Mouse (Mus musculus) liver, postnatal 0 days (tissue): Measurements from ENCODE around the gene Ppp1r1c. TPM values are rescaled to one million over a fixed set of nuclear protein-coding genes. Genes with fewer than 3 reads are reported as not detected.

Experiments
- ATAC-seq: fragments of 200-750 bp; cut with Nextera tagmentation; 2 replicates; pipeline ENCODE4 v1.8.0; 2017; ENCODE audit warnings: mild to moderate bottlenecking, moderate library complexity
- DNase-seq: peaks from one replicate; pipeline ENCODE4 v3.0.0-alpha.2; 2016
- H3K27ac ChIP-seq: fragments of 300-500 bp; sonication (generic); 2 replicates; pipeline ENCODE4 v1.5.1; 2014; ENCODE audit warnings: antibody characterized with exemption, moderate library complexity, mild to moderate bottlenecking, low read depth
- H3K27me3 ChIP-seq: fragments of 300-500 bp; sonication (generic); 2 replicates; pipeline ENCODE4 v1.6.1; 2014; ENCODE audit warnings: low read length, control low read depth, mixed read lengths; ENCODE audit not compliant: insufficient read depth
- H3K36me3 ChIP-seq: fragments of 300-500 bp; sonication (generic); replicated peaks from 2 replicates; pipeline ENCODE4 v1.6.1; 2014; ENCODE audit warnings: mild to moderate bottlenecking, control low read depth, low read length, moderate library complexity, mixed read lengths; ENCODE audit not compliant: insufficient read depth
- H3K4me1 ChIP-seq: fragments of 300-500 bp; sonication (generic); 2 replicates; pipeline ENCODE4 v1.6.1; 2014; ENCODE audit warnings: antibody characterized with exemption, mild to moderate bottlenecking, control low read depth; ENCODE audit not compliant: insufficient read depth
- H3K4me2 ChIP-seq: fragments of 300-500 bp; sonication (generic); 2 replicates; pipeline ENCODE4 v1.6.1; 2014; ENCODE audit warnings: low read depth, mild to moderate bottlenecking, low read length, moderate library complexity, mixed read lengths
- H3K4me3 ChIP-seq: fragments of 300-500 bp; sonication (generic); 2 replicates; pipeline ENCODE4 v1.5.1; 2014; ENCODE audit warnings: low read depth, low read length
- H3K9ac ChIP-seq: fragments of 300-500 bp; sonication (generic); replicated peaks from 2 replicates; pipeline ENCODE4 v1.6.1; 2014; ENCODE audit warnings: mild to moderate bottlenecking, moderate library complexity
- H3K9me3 ChIP-seq: fragments of 300-500 bp; sonication (generic); 2 replicates; pipeline ENCODE4 v1.6.1; 2016; ENCODE audit warnings: mild to moderate bottlenecking, control low read depth, low read length, mixed read lengths
- CTCF ChIP-seq: sonication (generic); IDR thresholded peaks from 2 replicates; pipeline ENCODE4 v1.5.1; 2016; ENCODE audit warnings: antibody characterized with exemption, low read depth
- EP300 ChIP-seq: IDR thresholded peaks from 2 replicates; pipeline ENCODE4 v1.6.1; 2016; ENCODE audit warnings: antibody characterized with exemption, low read depth, mild to moderate bottlenecking
- WGBS: fragments of 180-500 bp; shearing (Covaris S2); extraction: QIAGEN DNeasy Blood & Tissue Kit; methylation state at CpG from one replicate; pipeline ENCODE4 v1.1.7; 2014; ENCODE audit not compliant: insufficient replicate concordance; 5-methylcytosine and 5-hydroxymethylcytosine counted together
- polyA plus RNA-seq: library from polyadenylated mRNA; unstranded; fragments of >200 nt; fragmentation: Nextera tagmentation; extraction: Ambion mirVana; gene quantifications from 2 replicates; pipeline ENCODE4 v1.2.1, GENCODE M21; 2015

Gene Ppp1r1c
- polyA plus RNA-seq, 1 experiment from 2014 or later: not detected

DNA sequence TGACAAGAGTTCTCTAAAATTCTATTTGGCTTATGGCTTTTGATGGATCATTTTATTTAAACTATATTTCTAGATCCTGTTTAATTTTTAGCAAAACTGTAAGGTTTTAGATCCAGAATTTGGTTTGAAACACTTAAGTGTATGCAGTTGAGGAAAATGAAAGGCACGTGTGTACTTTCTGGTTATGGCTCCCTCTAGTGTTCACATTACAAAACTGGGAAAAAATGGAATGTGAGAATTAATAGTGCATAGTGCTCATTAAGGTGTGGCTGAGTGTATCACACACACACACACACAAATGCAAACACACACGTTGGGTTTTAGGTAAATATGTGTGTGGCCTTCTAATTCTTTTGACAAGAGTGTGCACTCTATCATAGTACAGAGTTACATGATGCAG is 70.2 kb downstream of the Ppp1r1c start:
- no peaks in the 10 kb centered on the region for H3K36me3 ChIP-seq
- H3K27me3 ChIP-seq: no peaks in the 10 kb centered on the region
- TF ChIP-seq EP300: no peak
- TF ChIP-seq CTCF: peak; percentile 48
- DNase-seq (no peak), ATAC-seq (no peak)
- no peaks in the 10 kb centered on the region for H3K9me3 ChIP-seq
- H3K27ac ChIP-seq: no peak overlapping the region
- no peak overlapping the region for H3K4me2 ChIP-seq
- no peaks in the 10 kb centered on the region for H3K4me1 ChIP-seq
- 58% methylated on average over 2 of the region's 2 CpGs for WGBS
- H3K4me3 ChIP-seq: no peak overlapping the region
- no peak overlapping the region for H3K9ac ChIP-seq

DNA sequence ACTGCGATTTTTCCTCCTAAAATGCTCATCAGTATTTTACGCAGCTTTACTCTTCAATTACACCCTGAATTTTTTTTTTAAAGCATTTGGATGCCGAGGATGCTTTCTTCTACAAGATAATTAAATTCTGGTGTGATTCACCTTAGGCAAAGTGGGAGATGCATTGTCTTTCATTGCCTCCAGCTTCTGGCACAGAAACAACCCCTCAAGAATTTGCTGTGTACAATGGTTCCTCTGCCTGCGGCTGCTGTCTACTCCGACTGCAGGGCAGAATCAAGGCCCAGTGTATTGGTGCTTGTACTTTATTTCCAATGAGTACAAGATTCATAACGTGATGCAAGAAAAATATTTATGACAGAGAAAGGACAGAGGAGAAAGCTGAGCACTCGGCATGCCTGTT is 73.2 kb downstream of the Ppp1r1c start:
- WGBS: 79% methylated on average over 7 of the region's 7 CpGs
- no peak overlapping the region for H3K4me3 ChIP-seq
- no peaks in the 10 kb centered on the region for H3K36me3 ChIP-seq
- no peak overlapping the region for H3K9ac ChIP-seq
- no peaks in the 10 kb centered on the region for H3K9me3 ChIP-seq
- DNase-seq (no peak), ATAC-seq (no peak)
- no peak overlapping the region for H3K27ac ChIP-seq
- H3K4me1 ChIP-seq: no peaks in the 10 kb centered on the region
- no peaks in the 10 kb centered on the region for H3K27me3 ChIP-seq
- TF ChIP-seq EP300 (no peak), CTCF (no peak)
- no peak overlapping the region for H3K4me2 ChIP-seq

DNA sequence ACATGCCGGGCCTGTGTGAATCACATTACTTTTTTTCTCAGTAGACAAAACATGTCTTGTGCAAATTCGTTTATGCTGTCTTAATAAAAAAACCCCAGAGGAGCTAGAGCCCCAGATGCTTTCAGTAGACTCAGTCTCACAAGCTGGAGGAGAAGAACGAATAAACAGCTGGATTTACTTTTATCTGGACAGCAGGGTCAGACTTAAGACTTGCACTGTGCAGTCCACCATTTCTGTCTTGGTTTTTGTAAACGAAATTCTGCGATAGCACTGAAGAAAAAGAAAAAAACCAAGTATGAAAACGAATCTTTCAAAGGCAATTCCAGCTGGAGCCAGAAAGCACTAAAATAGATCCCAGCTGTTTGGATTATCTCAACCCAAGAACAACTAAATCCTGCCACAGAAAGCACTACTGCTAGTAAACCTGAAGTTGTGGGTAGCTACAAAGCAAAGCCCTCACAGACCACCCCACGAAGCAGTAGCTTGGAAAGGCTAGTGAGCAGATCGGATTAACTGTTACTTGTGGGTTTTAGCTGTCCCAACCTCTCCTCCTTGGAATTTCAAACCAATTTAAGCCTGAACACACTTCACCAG is 78.1 kb downstream of the Ppp1r1c start:
- ATAC-seq (no peak), DNase-seq (no peak)

DNA sequence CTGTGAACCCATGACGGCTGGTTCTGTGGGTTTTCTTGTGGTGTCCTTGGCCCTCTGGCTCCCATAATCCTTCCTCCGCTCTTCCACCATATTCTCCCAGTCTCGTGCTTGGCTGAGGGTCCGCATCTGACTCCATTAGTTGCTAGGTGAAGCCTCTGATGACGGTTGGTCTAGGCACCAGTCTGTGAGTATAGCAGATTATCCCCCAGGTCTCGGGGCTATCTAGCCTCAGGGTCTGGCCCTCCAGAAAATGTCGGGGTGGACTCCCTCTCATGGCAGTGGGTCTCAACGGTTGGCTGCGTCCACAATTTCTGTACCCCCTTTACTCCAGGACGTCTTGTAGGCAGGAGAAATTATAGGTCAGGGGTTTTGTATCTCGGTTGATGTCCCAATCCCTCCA is 78.9 kb downstream of the Ppp1r1c start:
- no peak overlapping the region for H3K27ac ChIP-seq
- DNase-seq (no peak), ATAC-seq (no peak)
- TF ChIP-seq CTCF (no peak), EP300 (no peak)
- H3K9me3 ChIP-seq: no peaks in the 10 kb centered on the region
- H3K4me3 ChIP-seq: no peak overlapping the region
- H3K4me1 ChIP-seq: no peaks in the 10 kb centered on the region
- H3K27me3 ChIP-seq: no peaks in the 10 kb centered on the region
- H3K9ac ChIP-seq: no peak overlapping the region
- H3K4me2 ChIP-seq: no peak overlapping the region
- H3K36me3 ChIP-seq: no peaks in the 10 kb centered on the region
- WGBS: 81% methylated on average over 11 of the region's 11 CpGs

More for the DNA sequence above, 78.1 kb downstream of the Ppp1r1c start:
- Histone ChIP-seq H3K27ac (no peak overlapping the region), H3K9ac (no peak overlapping the region), H3K9me3 (no peaks in the 10 kb centered on the region), H3K27me3 (no peaks in the 10 kb centered on the region), H3K4me1 (no peaks in the 10 kb centered on the region), H3K4me2 (no peak overlapping the region), H3K4me3 (no peak overlapping the region), H3K36me3 (no peaks in the 10 kb centered on the region)
- TF ChIP-seq CTCF: no peak
- TF ChIP-seq EP300: no peak
- WGBS: 63% methylated on average over 8 of the region's 8 CpGs

DNA sequence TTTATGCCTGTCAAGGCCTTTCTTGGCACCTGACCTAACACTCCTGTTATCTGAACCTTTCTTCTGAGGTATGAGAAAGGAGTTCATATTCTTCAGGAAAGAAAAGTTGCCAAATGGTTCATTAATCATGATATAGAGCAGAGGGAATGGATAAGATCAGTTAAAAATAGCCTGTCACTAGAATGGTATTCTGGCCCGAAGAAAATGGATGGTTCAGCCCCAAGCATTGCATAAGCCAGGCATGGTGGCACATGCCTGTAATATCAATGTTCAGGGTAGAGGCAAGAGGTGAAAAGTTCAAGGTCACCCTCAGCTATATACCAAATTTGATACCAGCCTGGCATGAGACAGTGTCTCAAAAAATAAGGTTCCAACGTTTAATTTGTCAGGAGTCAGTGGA is 85.6 kb downstream of the Ppp1r1c start:
- H3K27me3 ChIP-seq: no peaks in the 10 kb centered on the region
- no peaks in the 10 kb centered on the region for H3K9me3 ChIP-seq
- ATAC-seq (no peak), DNase-seq (no peak)
- no peak overlapping the region for H3K4me3 ChIP-seq
- WGBS: 60% methylated on average over 2 of the region's 2 CpGs
- H3K4me1 ChIP-seq: no peaks in the 10 kb centered on the region
- H3K4me2 ChIP-seq: no peak overlapping the region
- no peak for TF ChIP-seq CTCF
- no peak for TF ChIP-seq EP300
- no peak overlapping the region for H3K27ac ChIP-seq
- H3K36me3 ChIP-seq: no peaks in the 10 kb centered on the region
- H3K9ac ChIP-seq: no peak overlapping the region

DNA sequence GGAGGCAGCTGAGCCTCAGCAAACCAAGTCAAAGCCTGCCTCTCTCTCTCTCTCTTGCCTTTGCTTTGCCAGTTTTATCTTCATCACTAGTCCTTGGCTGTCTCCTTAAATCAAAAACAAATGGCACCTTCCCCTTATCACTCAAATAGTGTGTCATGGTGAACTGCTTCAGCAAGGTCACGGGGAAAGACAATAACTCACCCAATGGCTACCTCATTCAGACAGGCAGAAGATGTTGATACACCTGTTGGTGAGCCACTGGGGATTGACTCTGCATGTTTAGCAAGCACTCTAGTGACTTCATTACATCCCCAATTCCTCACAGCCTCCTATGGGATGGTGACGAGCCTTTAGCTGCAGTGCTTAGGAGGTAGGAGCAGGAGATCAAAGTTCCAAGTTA is 89.9 kb downstream of the Ppp1r1c start:
- Histone ChIP-seq H3K4me2 (no peak overlapping the region), H3K4me3 (no peak overlapping the region), H3K9ac (no peak overlapping the region), H3K4me1 (no peaks in the 10 kb centered on the region), H3K27ac (no peak overlapping the region), H3K36me3 (no peaks in the 10 kb centered on the region), H3K9me3 (no peaks in the 10 kb centered on the region), H3K27me3 (no peaks in the 10 kb centered on the region)
- no peak for ATAC-seq
- no peak for TF ChIP-seq EP300
- no peak for TF ChIP-seq CTCF
- 62% methylated on average over 2 of the region's 2 CpGs for WGBS
- no peak for DNase-seq

DNA sequence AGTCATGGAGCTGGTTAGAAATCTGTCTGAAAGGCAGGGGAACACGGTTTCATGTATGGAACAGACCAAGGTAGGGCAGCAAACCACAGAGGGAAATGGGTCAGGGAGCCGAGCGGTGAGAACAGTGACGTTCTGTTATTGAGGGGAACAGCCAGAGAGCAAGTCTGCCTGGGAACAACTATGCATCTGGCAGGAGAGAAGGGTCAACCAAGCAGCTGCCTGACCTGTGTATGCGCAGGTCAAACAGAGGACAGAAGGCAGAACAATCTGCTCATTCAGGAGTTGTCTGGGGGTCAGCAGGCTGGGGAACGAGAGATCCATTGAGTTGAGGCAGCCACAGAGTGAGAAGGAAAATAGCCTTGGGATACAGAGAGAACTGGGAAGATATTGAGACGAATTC is 91.0 kb downstream of the Ppp1r1c start:
- TF ChIP-seq EP300: no peak
- TF ChIP-seq CTCF: no peak
- DNase-seq: no peak
- Histone ChIP-seq H3K27me3 (no peaks in the 10 kb centered on the region), H3K36me3 (no peaks in the 10 kb centered on the region), H3K9ac (no peak overlapping the region), H3K27ac (no peak overlapping the region), H3K4me2 (no peak overlapping the region), H3K9me3 (no peaks in the 10 kb centered on the region), H3K4me1 (no peaks in the 10 kb centered on the region), H3K4me3 (no peak overlapping the region)
- no peak for ATAC-seq
- WGBS: 51% methylated on average over 7 of the region's 7 CpGs
